Mouse (Mus musculus) MEL (cell line): ENCODE measurements around the gene Actr3. TPM values are rescaled to one million over a fixed set of nuclear protein-coding genes. Genes with fewer than 3 reads are reported as not detected.

Experiments
- DNase-seq: peaks from one replicate; pipeline ENCODE4 v3.0.0; 2011; ENCODE audit warnings: low read depth, low spot score
- H3K27ac ChIP-seq: 2 replicates; pipeline ENCODE4 v1.5.1; 2012; ENCODE audit warnings: low read depth, mild to moderate bottlenecking, control low read depth, low read length, moderate library complexity; ENCODE audit not compliant: control insufficient read depth
- H3K27me3 ChIP-seq, 2 experiments: fragments of 150-350 bp in 1 of 2; sonication (generic) in 1 of 2; 2 replicates each; pipeline ENCODE4 v1.6.1; 2012; ENCODE audit warnings: low read length in 2 of 2, mild to moderate bottlenecking in 2 of 2, improper control_type of control experiment in 1 of 2, moderate library complexity in 1 of 2; ENCODE audit not compliant: insufficient read depth in 2 of 2, control insufficient read depth in 1 of 2
- H3K36me3 ChIP-seq, 2 experiments: 2 replicates each; pipeline ENCODE4 v1.6.1; 2012 to 2014; ENCODE audit warnings: low read length in 2 of 2, improper control_type of control experiment in 1 of 2, inconsistent platforms in 1 of 2, mild to moderate bottlenecking in 1 of 2; ENCODE audit not compliant: insufficient read depth in 2 of 2, control insufficient read depth in 1 of 2
- H3K4me1 ChIP-seq, 2 experiments: fragments of 150-350 bp in 1 of 2; sonication (generic) in 1 of 2; 2 replicates each; pipeline ENCODE4 v1.6.1; 2012; ENCODE audit warnings: low read length in 2 of 2, improper control_type of control experiment in 1 of 2, mild to moderate bottlenecking in 1 of 2; ENCODE audit not compliant: insufficient read depth in 2 of 2, control insufficient read depth in 1 of 2
- H3K4me3 ChIP-seq, 2 experiments: fragments of 150-350 bp in 1 of 2; sonication (generic) in 1 of 2; 2 replicates each; pipeline ENCODE4 v1.5.1; 2012; ENCODE audit warnings: low read depth in 2 of 2, low read length in 2 of 2, mild to moderate bottlenecking in 2 of 2, moderate library complexity in 2 of 2, control low read depth in 1 of 2, improper control_type of control experiment in 1 of 2; ENCODE audit not compliant: control insufficient read depth in 1 of 2, insufficient read depth in 1 of 2
- H3K79me2 ChIP-seq: 2 replicates; pipeline ENCODE4 v1.6.1; 2012; ENCODE audit warnings: mild to moderate bottlenecking, low read length, moderate library complexity; ENCODE audit not compliant: control insufficient read depth, poor library complexity, insufficient read depth
- H3K9ac ChIP-seq: 2 replicates; pipeline ENCODE4 v1.6.1; 2012; ENCODE audit warnings: low read depth, mild to moderate bottlenecking, control low read depth, low read length, moderate library complexity; ENCODE audit not compliant: control insufficient read depth, poor library complexity, severe bottlenecking
- H3K9me3 ChIP-seq: fragments of 150-350 bp; sonication (generic); replicated peaks from 2 replicates; pipeline ENCODE4 v1.6.1; 2012; ENCODE audit warnings: mild to moderate bottlenecking, low read length, improper control_type of control experiment, moderate library complexity; ENCODE audit not compliant: insufficient read depth
- BHLHE40 ChIP-seq: IDR thresholded peaks from 2 replicates; pipeline ENCODE4 v1.6.1; 2012; ENCODE audit warnings: low read depth, mild to moderate bottlenecking, inconsistent platforms, low read length, improper control_type of control experiment, borderline replicate concordance
- CHD2 ChIP-seq: IDR thresholded peaks from 2 replicates; pipeline ENCODE4 v1.6.1; 2011; ENCODE audit warnings: low read length, improper control_type of control experiment
- CTCF ChIP-seq, 3 experiments: IDR thresholded peaks in 2 of 3; conservative IDR thresholded peaks in 1 of 3; 2 replicates each; pipeline ENCODE4 v1.5.1; 2011 to 2012; ENCODE audit warnings: low read length in 3 of 3, low read depth in 2 of 3, mild to moderate bottlenecking in 2 of 3, improper control_type of control experiment in 1 of 3, inconsistent platforms in 1 of 3, mixed read lengths in 1 of 3, moderate library complexity in 1 of 3; ENCODE audit not compliant: control insufficient read depth in 1 of 3, insufficient read depth in 1 of 3, poor library complexity in 1 of 3, severe bottlenecking in 1 of 3
- E2F4 ChIP-seq: IDR thresholded peaks from 2 replicates; pipeline ENCODE4 v1.6.1; 2011; ENCODE audit warnings: low read depth, low read length, improper control_type of control experiment, borderline replicate concordance
- ETS1 ChIP-seq: IDR thresholded peaks from 2 replicates; pipeline ENCODE4 v1.6.1; 2012; ENCODE audit warnings: low read depth, mild to moderate bottlenecking, inconsistent platforms, low read length, improper control_type of control experiment, moderate library complexity
- GABPA ChIP-seq: IDR thresholded peaks from 2 replicates; pipeline ENCODE4 v1.6.1; 2012; ENCODE audit warnings: low read depth, mild to moderate bottlenecking, inconsistent platforms, low read length, improper control_type of control experiment, moderate library complexity
- JUND ChIP-seq: IDR thresholded peaks from 2 replicates; pipeline ENCODE4 v1.6.1; 2011; ENCODE audit warnings: low read depth, mild to moderate bottlenecking, improper control_type of control experiment, low read length
- MAX ChIP-seq: IDR thresholded peaks from 2 replicates; pipeline ENCODE4 v1.6.1; 2011; ENCODE audit warnings: low read length, improper control_type of control experiment
- MAZ ChIP-seq: IDR thresholded peaks from 2 replicates; pipeline ENCODE4 v1.6.1; 2012; ENCODE audit warnings: low read depth, mild to moderate bottlenecking, inconsistent platforms, low read length, improper control_type of control experiment
- MEF2A ChIP-seq: IDR thresholded peaks from 2 replicates; pipeline ENCODE4 v1.6.1; 2014; ENCODE audit warnings: low read depth, mild to moderate bottlenecking, inconsistent platforms, low read length, improper control_type of control experiment; ENCODE audit not compliant: poor library complexity, insufficient replicate concordance, severe bottlenecking; ENCODE audit errors: extremely low read depth
- MYB ChIP-seq: IDR thresholded peaks from 2 replicates; pipeline ENCODE4 v1.6.1; 2011; ENCODE audit warnings: mild to moderate bottlenecking, low read depth, low read length, improper control_type of control experiment
- MYC ChIP-seq: IDR thresholded peaks from 2 replicates; pipeline ENCODE4 v1.6.1; 2011; ENCODE audit warnings: low read depth, mild to moderate bottlenecking, low read length, improper control_type of control experiment, moderate library complexity
- NELFE ChIP-seq: IDR thresholded peaks from 2 replicates; pipeline ENCODE4 v1.6.1; 2011; ENCODE audit warnings: low read depth, low read length, improper control_type of control experiment
- NRF1 ChIP-seq: IDR thresholded peaks from 2 replicates; pipeline ENCODE4 v1.6.1; 2014; ENCODE audit warnings: low read depth, mild to moderate bottlenecking, inconsistent platforms, low read length, improper control_type of control experiment, moderate library complexity; ENCODE audit not compliant: poor library complexity, insufficient read depth, severe bottlenecking
- POLR2AphosphoS2 ChIP-seq: IDR thresholded peaks from 2 replicates; pipeline ENCODE4 v1.6.1; 2011; ENCODE audit warnings: low read length, improper control_type of control experiment
- POLR2AphosphoS5 ChIP-seq: IDR thresholded peaks from 2 replicates; pipeline ENCODE4 v1.6.1; 2012; ENCODE audit warnings: low read depth, borderline replicate concordance, mild to moderate bottlenecking, inconsistent platforms, low read length, moderate library complexity, mixed read lengths
- RCOR1 ChIP-seq: IDR thresholded peaks from 2 replicates; pipeline ENCODE4 v1.6.1; 2012; ENCODE audit warnings: low read depth, mild to moderate bottlenecking, inconsistent platforms, low read length, improper control_type of control experiment
- SIN3A ChIP-seq: IDR thresholded peaks from 2 replicates; pipeline ENCODE4 v1.6.1; 2012; ENCODE audit warnings: low read length, improper control_type of control experiment, inconsistent platforms
- SMC3 ChIP-seq: IDR thresholded peaks from 2 replicates; pipeline ENCODE4 v1.6.1; 2011; ENCODE audit warnings: low read depth, low read length, improper control_type of control experiment
- UBTF ChIP-seq: IDR thresholded peaks from 2 replicates; pipeline ENCODE4 v1.6.1; 2012; ENCODE audit warnings: low read depth, mild to moderate bottlenecking, inconsistent platforms, low read length, improper control_type of control experiment, moderate library complexity, borderline replicate concordance; ENCODE audit not compliant: insufficient read depth
- ZC3H11A ChIP-seq: IDR thresholded peaks from 2 replicates; pipeline ENCODE4 v1.6.1; 2012; ENCODE audit warnings: low read depth, mild to moderate bottlenecking, inconsistent platforms, low read length, improper control_type of control experiment
- ZKSCAN1 ChIP-seq: IDR thresholded peaks from 2 replicates; pipeline ENCODE4 v1.6.1; 2012; ENCODE audit warnings: low read depth, mild to moderate bottlenecking, inconsistent platforms, low read length, improper control_type of control experiment, moderate library complexity
- ZMIZ1 ChIP-seq: IDR thresholded peaks from 2 replicates; pipeline ENCODE4 v1.6.1; 2012; ENCODE audit warnings: low read depth, mild to moderate bottlenecking, inconsistent platforms, low read length, improper control_type of control experiment, moderate library complexity
- ZNF384 ChIP-seq: IDR thresholded peaks from 2 replicates; pipeline ENCODE4 v1.6.1; 2012; ENCODE audit warnings: low read depth, mild to moderate bottlenecking, inconsistent platforms, low read length, improper control_type of control experiment
- polyA plus RNA-seq, 2 experiments: library from polyadenylated mRNA; stranded (reverse) in 1 of 2; unstranded in 1 of 2; fragments of >175 nt in 1 of 2; fragments of >200 nt in 1 of 2; gene quantifications; 2 replicates each; pipeline versions ENCODE4 v1.2.1 to v1.2.4; 2012; ENCODE audit warnings: low replicate concordance in 2 of 2, low read depth in 1 of 2; ENCODE audit not compliant: insufficient read length in 2 of 2, insufficient read depth in 1 of 2, missing spikeins in 1 of 2
- total RNA-seq: library from RNA; depleted of rRNA; stranded (reverse); fragments of 300-350 nt; gene quantifications from 2 replicates; pipeline ENCODE4 v1.2.3, GENCODE M21; 2012

Actr3 gene
- total and polyA plus RNA-seq, 3 experiments: 154 to 211 TPM; not detected in 1

- H3K4me1 ChIP-seq: no peaks in the 10 kb centered on the region
Measured at GRCm38 (mm10) chr1:125418732-125419131, 16.8 kb downstream of the Actr3 start.

DNA sequence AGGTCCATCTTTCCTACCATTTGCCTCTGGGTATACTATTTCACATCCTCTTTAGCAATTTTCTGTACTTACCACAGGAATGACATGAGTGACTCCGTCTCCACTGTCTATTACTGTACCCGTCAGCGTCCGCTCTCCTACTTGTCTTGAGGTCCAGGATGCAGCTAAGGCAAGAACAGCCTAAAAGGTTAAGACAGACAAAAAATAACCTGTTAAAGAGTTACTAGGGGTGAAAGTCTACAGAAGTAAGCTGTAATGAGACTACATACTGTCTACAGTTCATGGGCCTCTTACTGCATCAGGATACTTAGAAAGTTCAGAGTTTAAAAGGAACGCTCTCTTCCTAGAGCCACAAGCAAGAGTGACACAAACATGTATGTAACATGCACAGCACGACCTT lies 28.3 kb downstream of the Actr3 start:
- Histone ChIP-seq H3K79me2 (no peaks in the 10 kb centered on the region), H3K4me3 (no peak overlapping the region), H3K9me3 (no peaks in the 10 kb centered on the region), H3K4me1 (no peaks in the 10 kb centered on the region), H3K36me3 (peaks cover 0 to 45% of the 10 kb centered on the region in 2 experiments; a peak in 2 of 4 replicates), H3K9ac (no peak overlapping the region), H3K27me3 (no peaks in the 10 kb centered on the region), H3K27ac (no peak overlapping the region)
- TF ChIP-seq E2F4 (no peak), JUND (no peak), SIN3A (no peak), POLR2AphosphoS5 (no peak), POLR2AphosphoS2 (no peak), BHLHE40 (no peak), MYC (no peak), GABPA (no peak), NRF1 (no peak), UBTF (no peak), ETS1 (no peak)
- DNase-seq: no peak

More at GRCm38 (mm10) chr1:125418732-125419131, 16.8 kb downstream of the Actr3 start:
- no peak overlapping the region for H3K9ac ChIP-seq
- peaks cover 29% of the 10 kb centered on the region for H3K79me2 ChIP-seq
- TF ChIP-seq ZKSCAN1 (no peak), POLR2AphosphoS5 (no peak), ZNF384 (no peak), SIN3A (no peak), CTCF (IDR thresholded peaks at IDR 0.05 in 2 of 3, conservative IDR thresholded peaks at IDR 0.05 in 1 of 3; ENCODE audit: control insufficient read depth in 1 of 3, insufficient read depth in 1 of 3, low read depth in 2 of 3, low read length in 3 of 3, poor library complexity in 1 of 3, severe bottlenecking in 1 of 3) (no peak), NRF1 (no peak)
- no peak for DNase-seq
- peaks cover 3 to 27% of the 10 kb centered on the region in 2 experiments; a peak in 3 of 4 replicates for H3K36me3 ChIP-seq
- H3K27ac ChIP-seq: no peak overlapping the region
- H3K9me3 ChIP-seq: no peaks in the 10 kb centered on the region
- no peaks in the 10 kb centered on the region for H3K27me3 ChIP-seq
- no peak overlapping the region for H3K4me3 ChIP-seq

GRCm38 (mm10) chr1:125395391-125395790 lies 40.1 kb downstream of the Actr3 start:
- no peaks in the 10 kb centered on the region for H3K27me3 ChIP-seq
- H3K79me2 ChIP-seq: no peaks in the 10 kb centered on the region
- peaks cover 9 to 17% of the 10 kb centered on the region in 2 experiments; a peak in 3 of 4 replicates for H3K4me1 ChIP-seq
- H3K9ac ChIP-seq: no peak overlapping the region
- no peak for TF ChIP-seq POLR2AphosphoS5
- TF ChIP-seq MEF2A: peak; percentile 91; the same call in 1 of the 2 replicates
- TF ChIP-seq NELFE: no peak
- TF ChIP-seq ZC3H11A: no peak
- no peak for TF ChIP-seq MAZ
- no peak for TF ChIP-seq SMC3
- no peak for TF ChIP-seq RCOR1
- TF ChIP-seq CHD2: no peak
- no peak for TF ChIP-seq MYB
- TF ChIP-seq BHLHE40: no peak
- TF ChIP-seq MAX: 0 out of 2 replicates have a peak, but pooled peaks have one; percentile 10
- no peak for TF ChIP-seq ZMIZ1
- no peak for TF ChIP-seq E2F4
- TF ChIP-seq SIN3A: peak; percentile 26; the same call in 1 of the 2 replicates
- peaks cover 27 to 37% of the 10 kb centered on the region in 2 experiments for H3K36me3 ChIP-seq
- H3K4me3 ChIP-seq: no peak overlapping the region
- H3K27ac ChIP-seq: peak overlapping the region; percentile 43; the same call in 1 of the 2 replicates
- no peaks in the 10 kb centered on the region for H3K9me3 ChIP-seq
- DNase-seq: peak; percentile 24
